Mouse (Mus musculus) heart, postnatal 10 days (tissue): Measurements from ENCODE around the gene Psenen. TPM values are rescaled to one million over a fixed set of nuclear protein-coding genes. Genes with fewer than 3 reads are reported as not detected.

Source experiments
- DNase-seq, 2 experiments: peaks; one replicate each; pipeline ENCODE4 v3.0.0; 2021
- intact Hi-C: fragments of 180-260 bp; cut with DNase I; formaldehyde crosslinking; loops from one replicate; pipeline ENCODE4 v1.15.1; 2025
- total RNA-seq, 2 experiments: library from RNA; stranded (reverse); gene quantifications; 2 replicates each; pipeline ENCODE4 v1.2.3; 2021

The Psenen gene
- total RNA-seq, 2 experiments from 2014 or later: 78.2 to 80.1 TPM

DNA sequence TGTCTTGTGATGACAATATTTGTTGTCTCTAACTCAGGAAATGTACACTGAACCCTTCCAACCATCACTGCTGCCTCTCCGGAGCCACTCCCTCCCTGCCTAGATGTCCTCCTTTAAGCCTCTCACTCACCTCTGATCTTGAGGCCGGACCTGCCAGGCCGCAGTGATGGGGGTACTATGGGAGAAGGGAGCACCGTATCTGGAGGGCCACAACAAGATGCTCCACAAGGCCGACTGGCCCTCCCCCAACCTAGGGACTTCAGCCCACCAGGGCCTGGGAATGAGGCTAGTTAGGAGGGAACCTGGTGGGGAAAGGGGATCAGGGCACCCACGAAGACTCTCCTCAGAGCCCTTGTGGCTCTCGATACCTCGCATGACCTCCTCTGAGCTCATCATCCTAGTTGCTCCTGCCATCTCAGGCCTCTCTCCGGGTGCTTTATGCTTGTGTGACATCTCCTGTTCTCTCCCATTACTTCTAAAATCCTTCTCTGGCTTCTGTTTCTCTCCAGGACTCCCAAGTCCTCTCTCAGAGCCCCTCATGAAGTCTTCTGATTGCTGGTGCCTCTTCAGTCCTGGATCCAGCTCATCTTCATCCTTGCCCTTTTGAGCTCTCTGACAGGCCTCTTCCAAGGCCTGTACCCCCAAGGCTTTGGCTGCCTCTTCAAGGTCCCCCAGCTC is 27.6 kb upstream of the Psenen start:
- intact Hi-C loops: loop anchor here (5.0 to 10.0 kb wide), 2 partner anchors 311 to 374 kb away; no protein-coding TSS in a partner anchor
- no peak for DNase-seq

DNA sequence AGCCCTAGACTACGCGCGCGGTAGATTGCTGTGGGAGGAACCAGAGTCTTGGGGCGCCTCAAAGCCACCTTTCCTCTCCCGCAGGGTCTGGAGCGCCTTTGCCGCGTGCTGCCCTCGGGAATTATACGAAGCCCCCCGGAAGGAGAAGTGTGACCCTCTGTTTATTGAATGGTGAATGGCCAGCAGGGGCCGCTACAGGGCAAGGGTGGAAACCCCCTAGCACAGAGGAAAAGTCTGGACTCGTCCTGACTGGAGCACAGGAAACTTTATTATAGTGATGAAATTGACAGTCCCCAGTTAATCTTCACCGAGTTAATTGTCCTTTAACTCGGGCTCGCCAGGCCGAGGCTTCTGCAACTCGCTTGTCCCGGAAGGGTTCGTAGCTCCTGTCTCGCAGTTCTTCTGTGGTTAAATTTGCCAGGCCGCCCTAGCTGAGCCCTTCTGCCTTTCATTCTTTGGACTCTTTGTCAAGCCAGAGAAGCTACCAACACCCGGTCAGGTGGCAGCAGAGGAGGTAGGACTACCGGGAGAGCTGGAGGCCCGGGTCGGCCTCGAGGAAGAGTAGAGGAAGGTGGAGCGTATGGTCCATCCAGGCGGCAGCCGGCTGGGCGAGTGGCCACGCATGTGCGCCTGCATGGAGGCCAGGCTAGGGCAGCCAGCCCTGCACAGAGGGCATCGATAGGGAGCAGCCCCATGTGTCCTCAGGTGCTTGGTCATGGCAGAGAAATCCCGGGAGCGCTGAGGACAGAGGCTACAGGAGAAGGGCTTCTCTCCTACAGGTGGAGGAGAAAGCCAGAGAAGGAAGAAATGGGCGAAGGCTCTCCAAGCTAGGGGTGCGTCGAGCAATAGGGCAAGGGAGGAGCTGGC is 26.2 kb upstream of the Psenen start:
- intact Hi-C loops: loop anchor here (1.0 to 10.0 kb wide), 6 partner anchors 19 to 375 kb away; partner anchors contain the start of gene Tmem147
- peak; percentile 88 to 92 for DNase-seq

DNA sequence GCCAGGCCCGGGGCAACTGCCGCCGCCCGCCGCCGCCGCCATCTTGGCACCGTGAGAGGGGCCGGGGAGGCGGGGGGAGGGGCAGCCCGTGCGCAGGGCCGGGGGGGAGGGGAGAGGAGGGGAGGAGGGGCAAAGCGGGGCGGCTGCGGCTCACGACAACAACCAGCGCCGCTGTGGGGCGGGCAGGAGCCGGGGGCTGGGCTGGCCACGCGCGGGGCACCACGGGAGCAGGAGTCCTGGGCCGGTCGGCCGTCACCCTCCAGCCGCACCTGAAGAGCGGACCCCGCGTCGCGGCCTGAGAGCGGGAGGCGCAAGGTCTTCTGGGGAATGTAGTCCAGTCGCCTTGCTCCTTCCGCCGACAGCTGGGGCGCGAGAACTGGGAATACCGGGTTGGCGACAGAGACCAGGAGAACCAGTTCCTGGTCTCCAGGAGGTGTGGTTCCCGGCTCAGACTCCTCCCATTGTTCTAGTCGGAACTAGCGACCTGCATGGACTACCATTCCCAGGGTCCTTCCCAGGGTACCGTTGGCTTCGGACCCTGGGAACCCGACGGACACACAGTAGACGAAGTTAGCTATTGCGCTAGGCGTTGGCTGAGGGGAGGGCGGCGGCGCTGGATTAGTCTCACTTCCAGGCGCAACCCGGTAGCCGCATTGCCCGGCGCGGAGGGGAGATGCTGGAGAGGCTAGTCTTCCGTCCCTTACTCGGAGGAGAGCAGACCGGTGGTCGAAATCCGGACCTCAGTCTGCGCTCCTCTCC is 25.4 kb upstream of the Psenen start, which contains the start of gene Kmt2b:
Gene Kmt2b (minus strand): TSS at position 51 of the 759 bp plus-strand sequence.
- intact Hi-C loops: loop anchor here (1.0 to 2.0 kb wide), 4 partner anchors 19 to 270 kb away; partner anchors contain the start of gene Tmem147
- peak; percentile 96 to 98 for DNase-seq

DNA sequence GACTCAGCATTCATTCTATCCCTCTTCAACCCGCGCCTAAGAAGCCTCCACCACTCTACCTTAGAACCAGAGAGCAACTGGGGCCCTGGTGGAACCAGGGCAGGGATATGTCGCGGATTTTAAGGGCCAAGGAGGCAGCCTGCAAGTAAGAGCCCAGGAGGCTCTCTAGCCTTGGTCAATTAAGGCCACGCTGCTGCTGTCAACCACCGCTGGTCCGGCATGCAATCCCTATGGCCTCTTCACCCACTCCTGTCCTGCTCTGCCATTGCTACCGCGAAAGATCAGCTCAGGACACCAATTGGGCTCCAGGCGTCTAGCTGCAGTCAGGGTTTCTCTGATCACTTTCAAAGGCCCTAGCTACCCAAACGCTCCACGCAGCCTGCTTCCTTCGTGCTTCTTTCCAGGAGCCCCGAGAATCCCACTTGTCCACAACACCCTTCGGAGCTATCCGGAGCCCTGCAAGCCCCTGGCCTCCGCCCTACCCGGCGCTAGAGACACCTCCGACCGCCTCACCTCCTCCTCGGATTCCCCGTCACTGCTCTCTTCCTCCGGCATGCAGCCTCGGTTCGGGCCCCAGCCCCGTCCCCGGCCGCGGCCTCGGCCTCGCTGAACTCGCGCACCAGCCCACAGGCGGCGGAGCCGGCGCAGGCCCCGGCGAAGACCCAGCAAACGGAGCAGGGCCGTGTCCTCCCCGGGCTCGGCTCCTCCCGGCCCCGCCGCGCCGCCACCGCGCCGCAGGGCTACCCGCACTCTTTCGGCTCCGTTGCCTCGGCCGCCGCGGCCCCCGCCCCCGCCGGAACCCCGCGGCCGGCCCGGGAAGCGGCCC is 24.6 kb upstream of the Psenen start:
- intact Hi-C loops: loop anchor here (1.0 to 2.0 kb wide), 2 partner anchors 23 to 271 kb away; partner anchors contain the start of gene Igflr1
- peak; percentile 68 to 70 for DNase-seq

GRCm38 (mm10) chr7:30586455-30587020 is 23.1 kb upstream of the Psenen start:
- no peak for DNase-seq
- intact Hi-C loops: loop anchor here (1.0 kb wide), 1 partner anchor 21 kb away; the partner anchor contains the start of gene Igflr1

DNA sequence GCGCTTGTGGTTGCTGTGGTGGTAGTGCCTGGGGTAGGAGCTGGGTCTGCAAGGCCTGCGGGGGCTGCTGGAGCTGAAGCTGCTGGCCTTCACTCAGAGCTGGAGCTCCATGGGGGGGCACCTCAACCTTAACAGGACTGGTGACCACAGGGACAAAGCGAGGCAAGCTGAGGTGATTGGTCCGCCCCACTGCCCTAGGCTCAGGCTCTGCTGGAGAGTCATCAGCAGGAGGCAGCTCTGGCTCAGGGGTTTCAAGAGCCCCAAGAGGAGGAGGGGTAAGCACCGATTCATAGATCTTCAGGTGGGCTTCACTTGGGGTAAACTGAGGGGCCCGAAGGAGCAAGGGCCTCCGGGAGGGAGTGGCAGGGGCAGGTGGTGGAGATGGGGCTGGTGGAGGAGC is 21.7 kb upstream of the Psenen start:
- DNase-seq: no peak
- intact Hi-C loops: no loop called here

DNA sequence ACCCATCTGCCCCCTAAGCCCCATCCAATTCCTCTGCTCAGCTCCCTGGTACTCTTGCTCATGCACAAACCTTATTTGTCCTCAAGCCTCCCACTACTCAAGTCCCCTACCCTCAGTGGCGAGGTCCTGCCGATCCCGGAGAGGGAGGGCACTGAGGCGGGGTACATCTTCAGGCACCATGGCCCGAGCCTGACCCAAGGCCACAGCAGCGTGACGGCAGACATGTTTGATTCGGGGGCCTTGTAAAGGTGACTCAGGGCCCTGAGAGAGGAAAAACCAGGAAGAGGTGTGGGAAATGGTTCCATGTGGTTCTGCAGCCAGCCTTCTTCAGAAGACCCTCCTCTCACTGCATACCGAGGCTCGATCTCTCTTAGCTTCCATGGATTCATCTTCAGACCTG is 20.9 kb upstream of the Psenen start:
- DNase-seq: no peak
- intact Hi-C loops: no loop called here

DNA sequence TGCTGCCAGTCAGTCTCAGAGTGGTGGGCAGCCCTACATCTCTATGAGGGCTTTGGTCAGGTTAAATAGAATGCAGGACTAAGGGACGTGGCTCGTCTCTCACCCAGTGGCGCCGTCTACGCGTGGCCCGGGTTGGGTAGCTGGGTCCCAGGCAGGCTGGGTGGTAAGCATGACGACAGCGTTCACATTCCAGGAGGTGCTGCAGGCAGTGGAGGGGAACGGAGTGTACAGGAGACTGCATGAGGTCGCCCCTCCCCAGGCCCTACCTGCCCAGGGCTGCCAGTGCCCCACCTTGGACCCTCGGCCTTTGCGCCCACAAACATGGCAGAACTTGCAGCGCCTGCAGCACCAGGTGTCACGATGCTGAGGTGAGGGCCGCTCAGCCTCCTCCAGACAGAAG is 18.1 kb upstream of the Psenen start:
- no peak for DNase-seq
- intact Hi-C loops: no loop called here

GRCm38 (mm10) chr7:30579950-30580349 is 16.5 kb upstream of the Psenen start:
- no peak for DNase-seq
- intact Hi-C loops: no loop called here

DNA sequence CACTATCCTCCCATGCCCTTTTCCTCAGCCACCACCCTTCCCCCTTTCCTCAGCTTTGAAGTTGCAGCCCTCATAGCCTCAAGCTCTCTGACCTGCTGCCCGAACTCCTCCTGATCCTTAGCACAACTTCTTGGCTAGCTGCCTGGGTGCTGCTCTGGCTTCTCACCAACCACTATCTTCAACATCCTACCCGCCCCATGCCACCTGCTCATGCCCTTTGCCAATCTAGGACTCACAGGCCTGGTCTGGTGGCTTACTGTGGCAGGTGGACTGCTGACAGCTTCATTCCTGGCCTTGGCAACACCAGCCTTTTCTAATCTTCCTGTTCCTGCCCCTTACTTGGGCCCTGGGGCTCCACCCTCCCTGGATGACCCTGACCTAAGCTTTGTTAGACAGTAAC is 9.5 kb upstream of the Psenen start:
- peak; percentile 84 to 87 for DNase-seq
- intact Hi-C loops: no loop called here

DNA sequence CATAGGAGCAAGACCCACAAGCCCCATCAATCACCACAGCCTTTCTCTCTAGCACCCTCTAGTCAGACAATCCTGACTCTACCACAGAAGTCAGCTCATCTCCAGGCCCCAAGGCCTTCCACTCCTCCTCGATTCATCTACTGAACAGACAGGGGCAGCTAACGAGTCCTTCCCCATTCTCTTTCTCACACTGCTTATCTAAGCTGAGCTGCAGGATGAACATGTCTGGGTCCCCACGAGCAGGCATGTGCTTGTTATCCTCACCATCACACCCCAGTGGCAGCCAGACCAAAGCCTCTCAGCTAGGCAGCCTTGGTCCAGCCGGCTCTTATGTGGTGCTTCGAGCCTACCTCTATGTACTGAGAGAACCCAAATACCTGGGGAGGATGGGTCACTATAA is 9.0 kb upstream of the Psenen start:
- intact Hi-C loops: no loop called here
- DNase-seq: no peak

- intact Hi-C loops: no loop called here
- DNase-seq: no peak
These were observed 4.1 kb upstream of the Psenen start for GRCm38 (mm10) chr7:30567555-30567954.

DNA sequence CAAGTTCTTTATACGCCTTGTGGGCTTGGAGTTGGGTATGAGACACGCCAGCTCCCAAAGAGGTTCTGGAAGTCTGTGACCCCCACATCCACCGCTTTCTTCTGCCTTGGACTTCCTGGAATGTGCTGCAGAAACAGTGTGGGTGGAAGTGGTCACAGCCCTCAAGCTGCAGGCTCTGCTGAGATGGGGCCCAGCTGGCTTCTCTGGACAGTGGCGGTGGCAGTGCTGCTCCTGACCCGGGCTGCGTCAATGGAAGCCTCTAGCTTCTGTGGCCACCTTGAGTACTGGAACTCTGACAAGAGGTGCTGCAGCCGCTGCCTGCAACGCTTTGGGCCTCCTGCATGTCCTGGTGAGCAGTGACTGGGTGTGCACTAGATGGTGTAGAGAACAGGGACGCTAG is 2.6 kb upstream of the Psenen start:
- intact Hi-C loops: no loop called here
- DNase-seq: no peak

DNA sequence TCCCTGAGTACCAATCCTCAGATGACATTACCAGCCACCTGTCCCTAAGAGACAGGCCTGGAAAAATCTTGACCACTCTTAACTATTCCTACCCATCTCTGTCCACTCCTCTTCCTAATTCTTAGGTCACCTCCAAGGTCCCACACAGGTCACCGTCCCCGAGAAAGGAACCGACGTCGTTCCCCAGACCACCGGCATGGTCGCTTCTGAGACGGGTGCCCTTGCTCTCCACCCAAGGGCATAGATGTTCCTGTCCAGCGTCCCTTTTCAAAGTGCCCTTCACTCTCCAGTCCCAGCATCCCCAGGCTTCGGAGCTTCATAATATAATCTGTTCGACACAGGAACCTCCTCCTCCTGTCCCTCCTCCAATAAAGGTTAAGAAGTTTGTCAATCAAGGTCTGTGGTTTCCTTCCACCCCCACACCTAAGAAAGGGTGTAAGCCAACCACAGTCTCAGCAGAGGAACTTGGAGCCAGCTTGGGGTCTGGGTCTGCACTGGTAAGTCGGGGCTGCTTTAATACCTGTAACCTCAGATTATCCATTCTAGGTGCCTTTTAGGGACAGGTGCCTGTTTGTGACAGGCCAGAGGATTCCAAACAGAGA is 1.6 kb upstream of the Psenen start, which contains the start of gene Igflr1:
Gene Igflr1 (plus strand): TSS at position 458 of the 602 bp plus-strand sequence.
- DNase-seq: no peak
- intact Hi-C loops: loop anchor here (1.0 kb wide), 1 partner anchor 22 kb away; no protein-coding TSS in a partner anchor

- no peak for DNase-seq
- intact Hi-C loops: no loop called here
These were observed 466 bp upstream of the Psenen start for GRCm38 (mm10) chr7:30563906-30564280.

GRCm38 (mm10) chr7:30562526-30563116 is 806 bp downstream of the Psenen start:
- DNase-seq: no peak
- intact Hi-C loops: no loop called here

GRCm38 (mm10) chr7:30560296-30560695 is 3.1 kb downstream of the Psenen start:
- intact Hi-C loops: no loop called here

GRCm38 (mm10) chr7:30559443-30559954 is 3.9 kb downstream of the Psenen start, which contains the start of gene Lin37:
Gene Lin37 (minus strand): TSS chr7:30559838.
- intact Hi-C loops: no loop called here
- DNase-seq: peak; percentile 98

More at GRCm38 (mm10) chr7:30560296-30560695, 3.1 kb downstream of the Psenen start:
- no peak for DNase-seq
